Mouse (Mus musculus): Measurements from ENCODE around the gene Adamts1. TPM values are rescaled to one million over a fixed set of nuclear protein-coding genes. Genes with fewer than 3 reads are reported as not detected.

The Adamts1 gene
- polyA plus RNA-seq, 1 experiment from 2014 or later = 7.0 TPM

- no peak for ATAC-seq
- no peak for DNase-seq
- H3K27ac ChIP-seq (ENCODE audit: low read depth) = no peak overlapping the region
- H3K4me1 ChIP-seq (ENCODE audit: insufficient read depth) = no peaks in the 10 kb centered on the region
- H3K9me3 ChIP-seq (ENCODE audit: low read length) = no peaks in the 10 kb centered on the region
- no peak overlapping the region for H3K4me2 ChIP-seq (ENCODE audit: low read depth, low read length)
- H3K36me3 ChIP-seq (replicated peaks; ENCODE audit: insufficient read depth, low read length) = no peaks in the 10 kb centered on the region
- no peak overlapping the region for H3K4me3 ChIP-seq (ENCODE audit: low read depth, low read length)
- H3K27me3 ChIP-seq (ENCODE audit: insufficient read depth, low read length) = no peaks in the 10 kb centered on the region
- WGBS (ENCODE audit: insufficient replicate concordance) = 80% methylated on average over 10 of the region's 10 CpGs
- no peak for TF ChIP-seq EP300 (IDR thresholded peaks at IDR 0.05; ENCODE audit: low read depth)
- no peak for TF ChIP-seq CTCF (IDR thresholded peaks at IDR 0.05; ENCODE audit: low read depth)
- no peak overlapping the region for H3K9ac ChIP-seq (replicated peaks)
Measured at GRCm38 (mm10) chr16:85762052-85762665, 40.8 kb downstream of the Adamts1 start.

GRCm38 (mm10) chr16:85760961-85761580 is 41.8 kb downstream of the Adamts1 start:
- ATAC-seq (no peak), DNase-seq (no peak)
- Histone ChIP-seq H3K4me1 (ENCODE audit: insufficient read depth) (no peaks in the 10 kb centered on the region), H3K9me3 (ENCODE audit: low read length) (no peaks in the 10 kb centered on the region), H3K27me3 (ENCODE audit: insufficient read depth, low read length) (no peaks in the 10 kb centered on the region), H3K4me2 (ENCODE audit: low read depth, low read length) (no peak overlapping the region), H3K9ac (replicated peaks) (no peak overlapping the region), H3K4me3 (ENCODE audit: low read depth, low read length) (no peak overlapping the region), H3K27ac (ENCODE audit: low read depth) (no peak overlapping the region), H3K36me3 (replicated peaks; ENCODE audit: insufficient read depth, low read length) (no peaks in the 10 kb centered on the region)
- TF ChIP-seq EP300 (IDR thresholded peaks at IDR 0.05; ENCODE audit: low read depth) = no peak
- WGBS (ENCODE audit: insufficient replicate concordance) = 55% methylated on average over 7 of the region's 7 CpGs

GRCm38 (mm10) chr16:85756101-85756819 is 46.7 kb downstream of the Adamts1 start:
- peak; percentile 58 for DNase-seq
- TF ChIP-seq CTCF (IDR thresholded peaks at IDR 0.05; ENCODE audit: low read depth) (no peak), EP300 (IDR thresholded peaks at IDR 0.05; ENCODE audit: low read depth) (peak; percentile 64; the same call in 1 of the 2 replicates)
- no peaks in the 10 kb centered on the region for H3K4me1 ChIP-seq (ENCODE audit: insufficient read depth)
- H3K9me3 ChIP-seq (ENCODE audit: low read length) = no peaks in the 10 kb centered on the region
- ATAC-seq = peak; percentile 98
- no peak overlapping the region for H3K9ac ChIP-seq (replicated peaks)
- 51% methylated on average over 14 of the region's 14 CpGs for WGBS (ENCODE audit: insufficient replicate concordance)
- peak overlapping the region; percentile 72 for H3K27ac ChIP-seq (ENCODE audit: low read depth)
- no peaks in the 10 kb centered on the region for H3K27me3 ChIP-seq (ENCODE audit: insufficient read depth, low read length)
- no peaks in the 10 kb centered on the region for H3K36me3 ChIP-seq (replicated peaks; ENCODE audit: insufficient read depth, low read length)
- H3K4me2 ChIP-seq (ENCODE audit: low read depth, low read length) = no peak overlapping the region
- H3K4me3 ChIP-seq (ENCODE audit: low read depth, low read length) = no peak overlapping the region

DNA sequence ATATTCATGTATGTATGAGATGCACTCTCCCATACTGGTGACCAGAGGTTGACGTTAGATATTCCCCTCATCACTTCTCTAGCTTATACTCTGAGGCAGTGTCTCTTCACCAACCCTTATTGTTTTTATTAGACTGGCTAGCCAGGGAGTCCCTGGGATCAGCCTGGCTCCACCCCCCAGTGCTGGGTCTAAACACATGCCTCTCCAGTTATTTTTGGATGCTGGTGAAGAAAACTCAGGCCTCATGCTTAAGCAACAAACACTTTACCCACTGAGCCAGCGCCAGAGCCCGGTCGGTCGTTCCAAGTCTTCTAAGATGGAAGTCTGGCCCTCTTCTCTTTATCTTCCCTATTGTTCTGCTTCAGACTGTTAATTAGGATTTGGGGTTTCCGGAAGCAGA is 53.6 kb downstream of the Adamts1 start:
- no peaks in the 10 kb centered on the region for H3K9me3 ChIP-seq (ENCODE audit: low read length)
- no peak overlapping the region for H3K27ac ChIP-seq (ENCODE audit: low read depth)
- no peaks in the 10 kb centered on the region for H3K27me3 ChIP-seq (ENCODE audit: insufficient read depth, low read length)
- TF ChIP-seq CTCF (IDR thresholded peaks at IDR 0.05; ENCODE audit: low read depth) (no peak), EP300 (IDR thresholded peaks at IDR 0.05; ENCODE audit: low read depth) (no peak)
- H3K9ac ChIP-seq (replicated peaks) = no peak overlapping the region
- DNase-seq = no peak
- no peaks in the 10 kb centered on the region for H3K36me3 ChIP-seq (replicated peaks; ENCODE audit: insufficient read depth, low read length)
- no peaks in the 10 kb centered on the region for H3K4me1 ChIP-seq (ENCODE audit: insufficient read depth)
- 71% methylated on average over 6 of the region's 6 CpGs for WGBS (ENCODE audit: insufficient replicate concordance)
- H3K4me2 ChIP-seq (ENCODE audit: low read depth, low read length) = no peak overlapping the region
- no peak overlapping the region for H3K4me3 ChIP-seq (ENCODE audit: low read depth, low read length)
- no peak for ATAC-seq

DNA sequence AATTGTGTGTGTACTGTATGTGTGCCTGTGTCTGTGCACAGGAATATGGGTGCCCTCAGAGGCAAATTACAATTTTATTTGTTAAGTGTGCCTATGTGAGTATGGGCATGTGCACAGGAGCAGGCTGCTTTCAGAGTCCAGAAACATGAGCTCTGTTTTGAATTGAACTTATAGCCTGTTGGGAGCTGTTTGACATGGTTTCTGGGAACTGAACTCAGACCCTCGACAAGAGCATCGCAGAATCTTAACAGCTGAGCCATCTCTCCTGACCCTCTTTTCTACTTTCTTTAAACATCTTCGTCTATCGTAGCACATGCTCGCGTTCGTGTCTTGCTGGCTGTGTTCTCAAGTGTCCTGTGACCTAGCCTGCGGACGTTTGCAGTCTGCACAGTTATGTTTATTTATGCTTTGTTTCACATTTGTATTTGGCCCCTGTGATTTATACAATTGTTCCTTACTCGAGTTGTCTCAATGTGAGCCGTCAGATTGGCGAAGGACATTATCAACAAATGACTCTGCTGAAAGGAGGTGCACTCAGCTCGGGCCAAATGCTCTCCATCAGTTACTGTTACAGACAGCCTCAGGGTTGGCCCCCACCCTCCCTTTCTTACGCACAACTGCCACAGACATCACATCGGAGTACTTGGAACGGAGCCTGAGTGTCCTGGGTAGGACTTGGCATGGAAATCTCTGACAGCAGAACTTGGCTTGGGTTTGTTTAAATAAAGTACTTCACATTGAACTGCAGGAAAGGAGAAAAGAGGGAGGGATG is 55.1 kb downstream of the Adamts1 start:
- Histone ChIP-seq H3K4me2 (ENCODE audit: low read depth, low read length) (no peak overlapping the region), H3K27me3 (ENCODE audit: insufficient read depth, low read length) (no peaks in the 10 kb centered on the region), H3K9me3 (ENCODE audit: low read length) (no peaks in the 10 kb centered on the region), H3K4me3 (ENCODE audit: low read depth, low read length) (no peak overlapping the region), H3K36me3 (replicated peaks; ENCODE audit: insufficient read depth, low read length) (no peaks in the 10 kb centered on the region), H3K4me1 (ENCODE audit: insufficient read depth) (no peaks in the 10 kb centered on the region), H3K9ac (replicated peaks) (no peak overlapping the region), H3K27ac (ENCODE audit: low read depth) (no peak overlapping the region)
- 71% methylated on average over 16 of the region's 16 CpGs for WGBS (ENCODE audit: insufficient replicate concordance)
- no peak for DNase-seq
- no peak for TF ChIP-seq EP300 (IDR thresholded peaks at IDR 0.05; ENCODE audit: low read depth)
- TF ChIP-seq CTCF (IDR thresholded peaks at IDR 0.05; ENCODE audit: low read depth) = no peak
- no peak for ATAC-seq

DNA sequence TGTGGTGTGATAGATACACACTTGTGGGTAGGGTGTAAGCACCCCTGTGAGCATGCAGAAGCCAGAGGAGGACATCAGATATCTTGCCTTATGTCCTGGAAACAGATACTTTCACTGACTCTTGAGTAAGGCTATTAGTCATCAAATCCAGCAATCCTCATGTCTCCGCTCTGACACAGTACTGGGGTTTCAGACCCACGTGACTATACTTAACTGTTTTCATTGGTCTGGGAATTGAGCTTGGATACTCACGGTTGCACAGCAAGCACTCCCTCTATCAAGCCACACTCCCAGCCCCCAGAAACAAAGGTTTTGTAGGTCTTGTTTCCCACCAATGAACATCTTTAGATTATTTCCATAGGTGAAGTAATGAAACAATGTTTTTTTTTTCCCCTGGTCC is 56.5 kb downstream of the Adamts1 start:
- Histone ChIP-seq H3K4me2 (ENCODE audit: low read depth, low read length) (no peak overlapping the region), H3K4me3 (ENCODE audit: low read depth, low read length) (no peak overlapping the region), H3K9ac (replicated peaks) (no peak overlapping the region), H3K9me3 (ENCODE audit: low read length) (no peaks in the 10 kb centered on the region), H3K27ac (ENCODE audit: low read depth) (no peak overlapping the region), H3K36me3 (replicated peaks; ENCODE audit: insufficient read depth, low read length) (no peaks in the 10 kb centered on the region), H3K4me1 (ENCODE audit: insufficient read depth) (no peaks in the 10 kb centered on the region), H3K27me3 (ENCODE audit: insufficient read depth, low read length) (no peaks in the 10 kb centered on the region)
- no peak for DNase-seq
- TF ChIP-seq EP300 (IDR thresholded peaks at IDR 0.05; ENCODE audit: low read depth) = no peak
- no peak for TF ChIP-seq CTCF (IDR thresholded peaks at IDR 0.05; ENCODE audit: low read depth)
- WGBS (ENCODE audit: insufficient replicate concordance) = 77% methylated on average over 3 of the region's 3 CpGs
- ATAC-seq = no peak

Other genes starting within 250 kb of the Adamts1 start
- 1.1 and 1.4 TPM in 2 replicates for gene Cyyr1, start 249.7 kb downstream of the Adamts1 start, polyA plus RNA-seq (2015; fragmentation: Nextera tagmentation; extraction: Ambion mirVana)
- 0.50 and 0.59 TPM in 2 replicates for gene Adamts5, start 98.7 kb upstream of the Adamts1 start, polyA plus RNA-seq (2015; fragmentation: Nextera tagmentation; extraction: Ambion mirVana)

Data from liver, postnatal 0 days (tissue).